Mouse (Mus musculus): ENCODE data around the gene Elk3. TPM values are rescaled to one million over a fixed set of nuclear protein-coding genes. Genes with fewer than 3 reads are reported as not detected.

The Elk3 gene
- polyA plus RNA-seq, 1 experiment from 2014 or later, result 4.6 TPM

GRCm38 (mm10) chr10:93242208-93242607 lies 68.7 kb downstream of the Elk3 start:
- no peak overlapping the region for H3K4me2 ChIP-seq (ENCODE audit: low read depth, low read length)
- WGBS (ENCODE audit: insufficient replicate concordance), result 62% methylated on average over 3 of the region's 3 CpGs
- no peaks in the 10 kb centered on the region for H3K27me3 ChIP-seq (ENCODE audit: control insufficient read depth, insufficient read depth, low read depth, low read length)
- no peak for ATAC-seq (ENCODE audit: low read depth)
- no peak overlapping the region for H3K27ac ChIP-seq (ENCODE audit: low read length)
- peaks cover 40% of the 10 kb centered on the region for H3K36me3 ChIP-seq (ENCODE audit: control insufficient read depth, insufficient read depth)
- no peak overlapping the region for H3K9ac ChIP-seq (ENCODE audit: low read depth, low read length)
- H3K4me3 ChIP-seq (ENCODE audit: low read depth, low read length), result no peak overlapping the region
- H3K9me3 ChIP-seq (replicated peaks; ENCODE audit: control insufficient read depth, low read length), result no peaks in the 10 kb centered on the region
- H3K4me1 ChIP-seq (ENCODE audit: control insufficient read depth, low read depth, low read length), result no peaks in the 10 kb centered on the region

GRCm38 (mm10) chr10:93239201-93239806 lies 71.6 kb downstream of the Elk3 start:
- Histone ChIP-seq H3K4me2 (ENCODE audit: low read depth, low read length) (no peak overlapping the region), H3K4me3 (ENCODE audit: low read depth, low read length) (no peak overlapping the region), H3K27ac (ENCODE audit: low read length) (no peak overlapping the region), H3K9me3 (replicated peaks; ENCODE audit: control insufficient read depth, low read length) (no peaks in the 10 kb centered on the region), H3K9ac (ENCODE audit: low read depth, low read length) (no peak overlapping the region), H3K36me3 (ENCODE audit: control insufficient read depth, insufficient read depth) (peaks cover 57% of the 10 kb centered on the region), H3K4me1 (ENCODE audit: control insufficient read depth, low read depth, low read length) (no peaks in the 10 kb centered on the region), H3K27me3 (ENCODE audit: control insufficient read depth, insufficient read depth, low read depth, low read length) (no peaks in the 10 kb centered on the region)
- no peak for ATAC-seq (ENCODE audit: low read depth)
- WGBS (ENCODE audit: insufficient replicate concordance), result 88% methylated on average over 9 of the region's 9 CpGs

- H3K4me1 ChIP-seq (ENCODE audit: control insufficient read depth, low read depth, low read length), result no peaks in the 10 kb centered on the region
- no peak overlapping the region for H3K9ac ChIP-seq (ENCODE audit: low read depth, low read length)
- WGBS (ENCODE audit: insufficient replicate concordance), result 80% methylated on average over 9 of the region's 9 CpGs
- no peak overlapping the region for H3K27ac ChIP-seq (ENCODE audit: low read length)
- no peaks in the 10 kb centered on the region for H3K9me3 ChIP-seq (replicated peaks; ENCODE audit: control insufficient read depth, low read length)
- no peak overlapping the region for H3K4me3 ChIP-seq (ENCODE audit: low read depth, low read length)
- H3K36me3 ChIP-seq (ENCODE audit: control insufficient read depth, insufficient read depth), result peaks cover 52% of the 10 kb centered on the region
- H3K27me3 ChIP-seq (ENCODE audit: control insufficient read depth, insufficient read depth, low read depth, low read length), result no peaks in the 10 kb centered on the region
- H3K4me2 ChIP-seq (ENCODE audit: low read depth, low read length), result no peak overlapping the region
- no peak for ATAC-seq (ENCODE audit: low read depth)
These were observed 76.2 kb downstream of the Elk3 start for GRCm38 (mm10) chr10:93234692-93235091.

- Histone ChIP-seq H3K4me2 (ENCODE audit: low read depth, low read length) (no peak overlapping the region), H3K36me3 (ENCODE audit: control insufficient read depth, insufficient read depth) (peaks cover 45% of the 10 kb centered on the region), H3K27me3 (ENCODE audit: control insufficient read depth, insufficient read depth, low read depth, low read length) (no peaks in the 10 kb centered on the region), H3K9me3 (replicated peaks; ENCODE audit: control insufficient read depth, low read length) (no peaks in the 10 kb centered on the region), H3K27ac (ENCODE audit: low read length) (no peak overlapping the region), H3K9ac (ENCODE audit: low read depth, low read length) (no peak overlapping the region), H3K4me3 (ENCODE audit: low read depth, low read length) (no peak overlapping the region), H3K4me1 (ENCODE audit: control insufficient read depth, low read depth, low read length) (no peaks in the 10 kb centered on the region)
- ATAC-seq (ENCODE audit: low read depth), result no peak
- WGBS (ENCODE audit: insufficient replicate concordance), result 80% methylated on average over 6 of the region's 6 CpGs
These were observed 77.2 kb downstream of the Elk3 start for GRCm38 (mm10) chr10:93233665-93234194.

GRCm38 (mm10) chr10:93231893-93232292 lies 79.0 kb downstream of the Elk3 start:
- ATAC-seq (ENCODE audit: low read depth), result no peak
- Histone ChIP-seq H3K9ac (ENCODE audit: low read depth, low read length) (no peak overlapping the region), H3K4me2 (ENCODE audit: low read depth, low read length) (no peak overlapping the region), H3K4me1 (ENCODE audit: control insufficient read depth, low read depth, low read length) (no peaks in the 10 kb centered on the region), H3K36me3 (ENCODE audit: control insufficient read depth, insufficient read depth) (peaks cover 30% of the 10 kb centered on the region), H3K4me3 (ENCODE audit: low read depth, low read length) (no peak overlapping the region), H3K27me3 (ENCODE audit: control insufficient read depth, insufficient read depth, low read depth, low read length) (no peaks in the 10 kb centered on the region), H3K27ac (ENCODE audit: low read length) (no peak overlapping the region), H3K9me3 (replicated peaks; ENCODE audit: control insufficient read depth, low read length) (no peaks in the 10 kb centered on the region)
- WGBS (ENCODE audit: insufficient replicate concordance), result 84% methylated on average over 5 of the region's 5 CpGs

GRCm38 (mm10) chr10:93231490-93231889 lies 79.4 kb downstream of the Elk3 start:
- no peak for ATAC-seq (ENCODE audit: low read depth)

GRCm38 (mm10) chr10:93228401-93229007 lies 82.4 kb downstream of the Elk3 start:
- H3K27me3 ChIP-seq (ENCODE audit: control insufficient read depth, insufficient read depth, low read depth, low read length), result no peaks in the 10 kb centered on the region
- WGBS (ENCODE audit: insufficient replicate concordance), result 41% methylated on average over 11 of the region's 11 CpGs
- H3K27ac ChIP-seq (ENCODE audit: low read length), result no peak overlapping the region
- no peak for ATAC-seq (ENCODE audit: low read depth)
- H3K9me3 ChIP-seq (replicated peaks; ENCODE audit: control insufficient read depth, low read length), result no peaks in the 10 kb centered on the region
- H3K36me3 ChIP-seq (ENCODE audit: control insufficient read depth, insufficient read depth), result peaks cover 14% of the 10 kb centered on the region
- H3K4me1 ChIP-seq (ENCODE audit: control insufficient read depth, low read depth, low read length), result no peaks in the 10 kb centered on the region
- no peak overlapping the region for H3K4me2 ChIP-seq (ENCODE audit: low read depth, low read length)
- no peak overlapping the region for H3K9ac ChIP-seq (ENCODE audit: low read depth, low read length)
- no peak overlapping the region for H3K4me3 ChIP-seq (ENCODE audit: low read depth, low read length)

More at GRCm38 (mm10) chr10:93231490-93231889, 79.4 kb downstream of the Elk3 start:
- Histone ChIP-seq H3K4me2 (ENCODE audit: low read depth, low read length) (no peak overlapping the region), H3K36me3 (ENCODE audit: control insufficient read depth, insufficient read depth) (peaks cover 31% of the 10 kb centered on the region), H3K9ac (ENCODE audit: low read depth, low read length) (no peak overlapping the region), H3K4me1 (ENCODE audit: control insufficient read depth, low read depth, low read length) (no peaks in the 10 kb centered on the region), H3K9me3 (replicated peaks; ENCODE audit: control insufficient read depth, low read length) (no peaks in the 10 kb centered on the region), H3K27me3 (ENCODE audit: control insufficient read depth, insufficient read depth, low read depth, low read length) (no peaks in the 10 kb centered on the region), H3K4me3 (ENCODE audit: low read depth, low read length) (no peak overlapping the region), H3K27ac (ENCODE audit: low read length) (no peak overlapping the region)
- 85% methylated on average over 4 of the region's 4 CpGs for WGBS (ENCODE audit: insufficient replicate concordance)

GRCm38 (mm10) chr10:93227921-93228320 lies 83.0 kb downstream of the Elk3 start:
- ATAC-seq (ENCODE audit: low read depth), result no peak
- Histone ChIP-seq H3K4me1 (ENCODE audit: control insufficient read depth, low read depth, low read length) (no peaks in the 10 kb centered on the region), H3K27me3 (ENCODE audit: control insufficient read depth, insufficient read depth, low read depth, low read length) (no peaks in the 10 kb centered on the region), H3K9ac (ENCODE audit: low read depth, low read length) (no peak overlapping the region), H3K4me3 (ENCODE audit: low read depth, low read length) (no peak overlapping the region), H3K4me2 (ENCODE audit: low read depth, low read length) (no peak overlapping the region), H3K36me3 (ENCODE audit: control insufficient read depth, insufficient read depth) (peaks cover 11% of the 10 kb centered on the region), H3K9me3 (replicated peaks; ENCODE audit: control insufficient read depth, low read length) (no peaks in the 10 kb centered on the region), H3K27ac (ENCODE audit: low read length) (no peak overlapping the region)
- 71% methylated on average over 8 of the region's 8 CpGs for WGBS (ENCODE audit: insufficient replicate concordance)

GRCm38 (mm10) chr10:93225751-93226150 lies 85.2 kb downstream of the Elk3 start:
- Histone ChIP-seq H3K4me1 (ENCODE audit: control insufficient read depth, low read depth, low read length) (no peaks in the 10 kb centered on the region), H3K4me2 (ENCODE audit: low read depth, low read length) (no peak overlapping the region), H3K9ac (ENCODE audit: low read depth, low read length) (no peak overlapping the region), H3K27ac (ENCODE audit: low read length) (no peak overlapping the region), H3K4me3 (ENCODE audit: low read depth, low read length) (no peak overlapping the region), H3K27me3 (ENCODE audit: control insufficient read depth, insufficient read depth, low read depth, low read length) (no peaks in the 10 kb centered on the region), H3K36me3 (ENCODE audit: control insufficient read depth, insufficient read depth) (peaks cover 6% of the 10 kb centered on the region), H3K9me3 (replicated peaks; ENCODE audit: control insufficient read depth, low read length) (no peaks in the 10 kb centered on the region)
- no peak for ATAC-seq (ENCODE audit: low read depth)
- 70% methylated on average over 6 of the region's 6 CpGs for WGBS (ENCODE audit: insufficient replicate concordance)

Measured in liver, embryonic 16.5 days (tissue).